Mouse (Mus musculus) intestine, embryonic 14.5 days (tissue): ENCODE results near the gene Wdr63. TPM values are rescaled to one million over a fixed set of nuclear protein-coding genes. Genes with fewer than 3 reads are reported as not detected.

Experiments
- ATAC-seq: fragments of 200-750 bp; cut with Nextera tagmentation; replicated peaks from 2 replicates; pipeline ENCODE4 v1.8.0; 2017; ENCODE audit warnings: low read depth, moderate number of reproducible peaks, moderate TSS enrichment, moderate library complexity; ENCODE audit not compliant: low FRiP score, low TSS enrichment
- DNase-seq: peaks from one replicate; pipeline ENCODE4 v3.0.0-alpha.2; 2018; ENCODE audit warnings: low spot score
- H3K27ac ChIP-seq: fragments of 300-500 bp; sonication (generic); 2 replicates; pipeline ENCODE4 v1.5.1; 2014; ENCODE audit warnings: low read depth, mild to moderate bottlenecking, control low read depth
- H3K27me3 ChIP-seq: fragments of 300-500 bp; sonication (generic); replicated peaks from 2 replicates; pipeline ENCODE4 v1.6.1; 2014; ENCODE audit warnings: low read length, control low read depth; ENCODE audit not compliant: control insufficient read depth, insufficient read depth
- H3K36me3 ChIP-seq: fragments of 300-500 bp; sonication (generic); 2 replicates; pipeline ENCODE4 v1.6.1; 2014; ENCODE audit warnings: low read length, control low read depth; ENCODE audit not compliant: control insufficient read depth, insufficient read depth
- H3K4me1 ChIP-seq: fragments of 300-500 bp; sonication (generic); replicated peaks from 2 replicates; pipeline ENCODE4 v1.6.1; 2014; ENCODE audit warnings: low read length, control low read depth, mixed read lengths; ENCODE audit not compliant: control insufficient read depth, insufficient read depth
- H3K4me2 ChIP-seq: fragments of 300-500 bp; sonication (generic); 2 replicates; pipeline ENCODE4 v1.6.1; 2014; ENCODE audit warnings: low read length
- H3K4me3 ChIP-seq: fragments of 300-500 bp; sonication (generic); 2 replicates; pipeline ENCODE4 v1.5.1; 2014; ENCODE audit warnings: low read depth, low read length, control low read depth, mixed read lengths
- H3K9ac ChIP-seq: fragments of 300-500 bp; sonication (generic); 2 replicates; pipeline ENCODE4 v1.6.1; 2014; ENCODE audit warnings: mild to moderate bottlenecking, low read length
- H3K9me3 ChIP-seq: fragments of 300-500 bp; sonication (generic); 2 replicates; pipeline ENCODE4 v1.6.1; 2016; ENCODE audit warnings: low read length, control low read depth; ENCODE audit not compliant: control insufficient read depth
- WGBS: fragments of 180-500 bp; shearing (Covaris S2); extraction: QIAGEN DNeasy Blood & Tissue Kit; methylation state at CpG from one replicate; pipeline ENCODE4 v1.1.7; 2014; 5-methylcytosine and 5-hydroxymethylcytosine counted together
- polyA plus RNA-seq: library from polyadenylated mRNA; unstranded; fragments of >200 nt; fragmentation: Nextera tagmentation; extraction: Ambion mirVana; gene quantifications from 2 replicates; pipeline ENCODE4 v1.2.1, GENCODE M21; 2014

Gene Wdr63
- polyA plus RNA-seq, 1 experiment from 2014 or later = not detected

GRCm38 (mm10) chr3:146057131-146057530 is 50.8 kb downstream of the Wdr63 start:
- WGBS = 74% methylated on average over 7 of the region's 7 CpGs
- ATAC-seq = no peak

GRCm38 (mm10) chr3:146053873-146054272 is 54.1 kb downstream of the Wdr63 start:
- WGBS = 72% methylated on average over 2 of the region's 2 CpGs
- ATAC-seq = no peak
- Histone ChIP-seq H3K9ac (no peak overlapping the region), H3K27me3 (no peaks in the 10 kb centered on the region), H3K36me3 (no peaks in the 10 kb centered on the region), H3K4me2 (no peak overlapping the region), H3K4me3 (no peak overlapping the region), H3K4me1 (no peaks in the 10 kb centered on the region; the same call in 1 of the 2 replicates), H3K27ac (no peak overlapping the region), H3K9me3 (no peaks in the 10 kb centered on the region)
- no peak for DNase-seq

More at GRCm38 (mm10) chr3:146057131-146057530, 50.8 kb downstream of the Wdr63 start:
- Histone ChIP-seq H3K9ac (no peak overlapping the region), H3K27ac (no peak overlapping the region), H3K4me3 (no peak overlapping the region), H3K36me3 (no peaks in the 10 kb centered on the region), H3K27me3 (no peaks in the 10 kb centered on the region), H3K9me3 (no peaks in the 10 kb centered on the region), H3K4me2 (no peak overlapping the region), H3K4me1 (no peaks in the 10 kb centered on the region; the same call in 1 of the 2 replicates)
- no peak for DNase-seq

DNA sequence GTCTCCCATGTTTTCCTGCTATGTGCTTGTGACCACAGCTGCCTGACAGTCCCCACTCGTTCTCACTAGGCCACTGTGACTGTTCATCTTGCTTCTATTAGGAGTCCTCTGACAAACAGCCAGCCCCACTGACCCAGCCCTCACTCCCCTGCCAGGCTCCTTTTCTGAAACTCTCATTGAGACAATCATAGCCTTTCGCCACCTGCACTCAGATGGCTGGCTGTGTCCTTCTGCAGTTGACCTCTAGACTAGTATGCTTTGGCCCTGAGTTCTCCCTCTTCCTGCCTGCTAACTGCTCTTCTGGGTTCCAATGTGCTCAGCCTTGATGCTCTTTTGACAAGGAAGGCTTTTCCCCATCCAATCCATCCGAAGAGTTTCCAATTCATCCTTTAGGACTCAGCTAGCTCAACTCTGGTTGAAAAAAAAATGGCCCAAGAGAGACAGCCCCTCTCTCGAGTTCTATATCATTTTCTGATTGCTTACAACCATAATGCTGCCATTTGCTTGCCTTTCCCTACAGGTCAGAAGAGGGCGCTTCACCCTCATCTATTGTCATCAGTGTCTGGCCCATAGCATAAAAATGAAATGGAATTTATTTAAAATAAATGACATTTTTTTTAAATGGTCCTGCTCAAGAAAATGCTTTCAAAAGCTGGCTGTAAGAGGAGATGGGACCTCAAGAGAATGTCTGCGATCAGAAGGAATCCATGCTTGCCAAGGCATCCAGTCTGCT is 54.7 kb downstream of the Wdr63 start:
- Histone ChIP-seq H3K4me3 (no peak overlapping the region), H3K9me3 (no peaks in the 10 kb centered on the region), H3K4me1 (no peaks in the 10 kb centered on the region; the same call in 1 of the 2 replicates), H3K27ac (no peak overlapping the region), H3K27me3 (no peaks in the 10 kb centered on the region), H3K4me2 (no peak overlapping the region), H3K36me3 (no peaks in the 10 kb centered on the region), H3K9ac (no peak overlapping the region)
- 70% methylated on average over 6 of the region's 6 CpGs for WGBS
- DNase-seq = no peak
- no peak for ATAC-seq

- Histone ChIP-seq H3K4me2 (no peak overlapping the region), H3K4me3 (no peak overlapping the region), H3K27me3 (no peaks in the 10 kb centered on the region), H3K27ac (no peak overlapping the region), H3K4me1 (peaks cover 5% of the 10 kb centered on the region; the same call in 1 of the 2 replicates), H3K36me3 (no peaks in the 10 kb centered on the region), H3K9ac (no peak overlapping the region), H3K9me3 (no peaks in the 10 kb centered on the region)
- no peak for ATAC-seq
- DNase-seq = no peak
- WGBS = 53% methylated on average over 11 of the region's 11 CpGs
Measured at GRCm38 (mm10) chr3:146051277-146052007, 56.5 kb downstream of the Wdr63 start.

DNA sequence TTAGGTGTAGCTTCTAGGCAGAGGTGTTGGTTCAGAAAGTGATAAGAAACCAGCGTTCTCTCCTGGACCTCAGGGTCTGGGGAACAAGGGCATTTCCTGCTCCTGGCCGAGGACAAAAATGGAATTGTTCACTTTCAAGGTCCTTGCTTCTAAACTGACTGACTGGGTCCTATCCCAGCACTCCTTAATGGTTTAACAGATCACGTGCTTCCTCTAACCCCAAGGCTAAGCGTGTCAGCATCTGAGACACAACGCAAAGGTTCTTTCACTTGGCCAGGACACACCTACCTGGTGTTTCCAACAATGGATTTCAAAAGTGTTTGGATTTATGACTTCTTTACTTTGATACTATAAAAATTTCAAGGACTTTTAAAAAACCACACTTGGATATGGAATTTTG is 58.0 kb downstream of the Wdr63 start:
- Histone ChIP-seq H3K4me3 (no peak overlapping the region), H3K27me3 (no peaks in the 10 kb centered on the region), H3K27ac (no peak overlapping the region), H3K9me3 (no peaks in the 10 kb centered on the region), H3K36me3 (no peaks in the 10 kb centered on the region), H3K4me1 (peaks cover 5% of the 10 kb centered on the region; the same call in 1 of the 2 replicates), H3K4me2 (no peak overlapping the region), H3K9ac (no peak overlapping the region)
- 69% methylated on average over 5 of the region's 5 CpGs for WGBS
- ATAC-seq (no peak), DNase-seq (no peak)

DNA sequence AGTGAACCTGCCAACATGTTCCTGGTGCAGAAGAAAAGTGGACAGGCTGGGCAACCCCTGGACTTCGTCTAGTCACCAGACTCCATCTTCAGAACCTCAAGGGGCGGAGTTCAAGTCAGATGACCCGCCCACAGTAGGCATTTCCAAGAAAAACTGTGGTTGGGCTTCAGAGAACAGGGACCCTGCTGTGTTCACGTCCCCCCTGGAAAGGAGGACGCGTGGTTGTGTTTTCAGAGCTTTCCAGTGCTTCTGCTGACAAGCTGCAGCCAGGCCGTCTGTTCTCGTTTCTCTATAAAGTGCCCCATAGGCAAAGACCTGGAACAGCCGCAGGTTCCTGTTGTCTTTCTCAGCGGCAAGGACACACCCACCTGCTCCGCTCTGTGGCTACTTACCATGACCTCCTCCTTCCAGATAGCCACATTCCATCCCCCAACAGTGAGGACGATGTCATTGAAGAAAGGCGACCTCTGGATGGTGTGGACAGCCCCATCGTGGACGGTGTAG is 60.2 kb downstream of the Wdr63 start:
- Histone ChIP-seq H3K27ac (no peak overlapping the region), H3K4me3 (no peak overlapping the region), H3K27me3 (no peaks in the 10 kb centered on the region), H3K9me3 (no peaks in the 10 kb centered on the region), H3K4me1 (peaks cover 5% of the 10 kb centered on the region; the same call in 1 of the 2 replicates), H3K36me3 (no peaks in the 10 kb centered on the region), H3K9ac (no peak overlapping the region), H3K4me2 (peak overlapping the region; percentile 20)
- no peak for DNase-seq
- ATAC-seq = peak; percentile 51
- WGBS = 22% methylated on average over 15 of the region's 15 CpGs

GRCm38 (mm10) chr3:146046076-146046475 is 61.9 kb downstream of the Wdr63 start:
- DNase-seq (peak; percentile 42), ATAC-seq (no peak)
- 86% methylated on average over 11 of the region's 11 CpGs for WGBS
- H3K4me2 ChIP-seq = no peak overlapping the region
- peaks cover 5% of the 10 kb centered on the region; the same call in 1 of the 2 replicates for H3K4me1 ChIP-seq
- H3K9ac ChIP-seq = no peak overlapping the region
- H3K9me3 ChIP-seq = no peaks in the 10 kb centered on the region
- H3K27me3 ChIP-seq = no peaks in the 10 kb centered on the region
- H3K4me3 ChIP-seq = no peak overlapping the region
- H3K36me3 ChIP-seq = no peaks in the 10 kb centered on the region
- H3K27ac ChIP-seq = no peak overlapping the region

GRCm38 (mm10) chr3:146044977-146045376 is 63.0 kb downstream of the Wdr63 start:
- no peaks in the 10 kb centered on the region for H3K36me3 ChIP-seq
- no peak overlapping the region for H3K4me3 ChIP-seq
- 18% methylated on average over 11 of the region's 11 CpGs for WGBS
- no peak overlapping the region for H3K9ac ChIP-seq
- H3K9me3 ChIP-seq = 0 out of 2 replicates have a peak, but pooled peaks cover under 1% of the 10 kb centered on the region
- DNase-seq (no peak), ATAC-seq (peak; percentile 61; the same call in 1 of the 2 replicates)
- no peaks in the 10 kb centered on the region for H3K27me3 ChIP-seq
- H3K27ac ChIP-seq = peak overlapping the region; percentile 47
- 0 out of 2 replicates have a peak overlapping the region, but pooled peaks have one; percentile 6 for H3K4me2 ChIP-seq
- H3K4me1 ChIP-seq = peaks cover 5% of the 10 kb centered on the region; the same call in 1 of the 2 replicates
